Mouse (Mus musculus): Measurements from ENCODE around the gene Mdga1. TPM values are rescaled to one million over a fixed set of nuclear protein-coding genes. Genes with fewer than 3 reads are reported as not detected.

Mdga1 gene
- polyA plus RNA-seq, 1 experiment, result 8.0 TPM

- 90% methylated on average over 7 of the region's 7 CpGs for WGBS
- no peak for TF ChIP-seq POLR2A (IDR thresholded peaks at IDR 0.05; ENCODE audit: borderline replicate concordance, insufficient read depth, low read length)
- H3K27me3 ChIP-seq (ENCODE audit: control insufficient read depth, insufficient read depth, low read length), result no peaks in the 10 kb centered on the region
- H3K4me1 ChIP-seq (ENCODE audit: control insufficient read depth, insufficient read depth, low read length), result peaks cover 14% of the 10 kb centered on the region; the same call in 1 of the 2 replicates
- no peak for DNase-seq
- H3K4me3 ChIP-seq (replicated peaks; ENCODE audit: insufficient read depth, low read depth, low read length), result no peak overlapping the region
- H3K27ac ChIP-seq (ENCODE audit: insufficient read depth, low read length), result no peak overlapping the region
Observed at GRCm38 (mm10) chr17:29979841-29980240, 10.0 kb upstream of the Mdga1 start.

GRCm38 (mm10) chr17:29979020-29979419, 9.1 kb upstream of the Mdga1 start:
- 70% methylated on average over 4 of the region's 4 CpGs for WGBS
- Histone ChIP-seq H3K4me1 (ENCODE audit: control insufficient read depth, insufficient read depth, low read length) (peaks cover 20% of the 10 kb centered on the region), H3K4me3 (replicated peaks; ENCODE audit: insufficient read depth, low read depth, low read length) (no peak overlapping the region), H3K27ac (ENCODE audit: insufficient read depth, low read length) (no peak overlapping the region), H3K27me3 (ENCODE audit: control insufficient read depth, insufficient read depth, low read length) (no peaks in the 10 kb centered on the region)
- no peak for DNase-seq
- TF ChIP-seq POLR2A (IDR thresholded peaks at IDR 0.05; ENCODE audit: borderline replicate concordance, insufficient read depth, low read length) (no peak), CTCF (IDR thresholded peaks at IDR 0.05; ENCODE audit: borderline replicate concordance, insufficient read depth, low read depth, low read length) (no peak)

- WGBS, result 1% methylated on average over 8 of the region's 8 CpGs
- H3K4me3 ChIP-seq (replicated peaks; ENCODE audit: insufficient read depth, low read depth, low read length), result no peak overlapping the region
- peak; percentile 97 to 98 for DNase-seq
- 0 out of 2 replicates have a peak overlapping the region, but pooled peaks have one; percentile 31 for H3K27ac ChIP-seq (ENCODE audit: insufficient read depth, low read length)
- peaks cover 15% of the 10 kb centered on the region for H3K4me1 ChIP-seq (ENCODE audit: control insufficient read depth, insufficient read depth, low read length)
- TF ChIP-seq CTCF (IDR thresholded peaks at IDR 0.05; ENCODE audit: borderline replicate concordance, insufficient read depth, low read depth, low read length) (peak; percentile 78), POLR2A (IDR thresholded peaks at IDR 0.05; ENCODE audit: borderline replicate concordance, insufficient read depth, low read length) (no peak)
- H3K27me3 ChIP-seq (ENCODE audit: control insufficient read depth, insufficient read depth, low read length), result no peaks in the 10 kb centered on the region
Observed at GRCm38 (mm10) chr17:29975731-29976130, 5.8 kb upstream of the Mdga1 start.

- no peak overlapping the region for H3K27ac ChIP-seq (ENCODE audit: insufficient read depth, low read length)
- H3K4me1 ChIP-seq (ENCODE audit: control insufficient read depth, insufficient read depth, low read length), result peaks cover 15% of the 10 kb centered on the region
- no peaks in the 10 kb centered on the region; the same call in 1 of the 2 replicates for H3K27me3 ChIP-seq (ENCODE audit: control insufficient read depth, insufficient read depth, low read length)
- no peak for TF ChIP-seq POLR2A (IDR thresholded peaks at IDR 0.05; ENCODE audit: borderline replicate concordance, insufficient read depth, low read length)
- no peak for TF ChIP-seq CTCF (IDR thresholded peaks at IDR 0.05; ENCODE audit: borderline replicate concordance, insufficient read depth, low read depth, low read length)
- 97% methylated on average over 7 of the region's 7 CpGs for WGBS
- no peak overlapping the region for H3K4me3 ChIP-seq (replicated peaks; ENCODE audit: insufficient read depth, low read depth, low read length)
- no peak for DNase-seq
Observed at GRCm38 (mm10) chr17:29973226-29973625, 3.3 kb upstream of the Mdga1 start.

- TF ChIP-seq POLR2A (IDR thresholded peaks at IDR 0.05; ENCODE audit: borderline replicate concordance, insufficient read depth, low read length), result no peak
- TF ChIP-seq CTCF (IDR thresholded peaks at IDR 0.05; ENCODE audit: borderline replicate concordance, insufficient read depth, low read depth, low read length), result no peak
- H3K4me1 ChIP-seq (ENCODE audit: control insufficient read depth, insufficient read depth, low read length), result peaks cover 15% of the 10 kb centered on the region
- no peak for DNase-seq
- 55% methylated on average over 15 of the region's 15 CpGs for WGBS
- no peaks in the 10 kb centered on the region; the same call in 1 of the 2 replicates for H3K27me3 ChIP-seq (ENCODE audit: control insufficient read depth, insufficient read depth, low read length)
- no peak overlapping the region for H3K27ac ChIP-seq (ENCODE audit: insufficient read depth, low read length)
- no peak overlapping the region for H3K4me3 ChIP-seq (replicated peaks; ENCODE audit: insufficient read depth, low read depth, low read length)
Observed at GRCm38 (mm10) chr17:29971761-29972432, 2.0 kb upstream of the Mdga1 start.

GRCm38 (mm10) chr17:29965506-29965905, 4.4 kb downstream of the Mdga1 start:
- Histone ChIP-seq H3K27ac (ENCODE audit: insufficient read depth, low read length) (no peak overlapping the region), H3K4me1 (ENCODE audit: control insufficient read depth, insufficient read depth, low read length) (peaks cover 5% of the 10 kb centered on the region; the same call in 1 of the 2 replicates), H3K4me3 (replicated peaks; ENCODE audit: insufficient read depth, low read depth, low read length) (no peak overlapping the region), H3K27me3 (ENCODE audit: control insufficient read depth, insufficient read depth, low read length) (no peaks in the 10 kb centered on the region; the same call in 1 of the 2 replicates)
- 63% methylated on average over 5 of the region's 5 CpGs for WGBS
- TF ChIP-seq CTCF (IDR thresholded peaks at IDR 0.05; ENCODE audit: borderline replicate concordance, insufficient read depth, low read depth, low read length) (no peak), POLR2A (IDR thresholded peaks at IDR 0.05; ENCODE audit: borderline replicate concordance, insufficient read depth, low read length) (no peak)
- no peak for DNase-seq

- DNase-seq, result no peak
- no peak for TF ChIP-seq CTCF (IDR thresholded peaks at IDR 0.05; ENCODE audit: borderline replicate concordance, insufficient read depth, low read depth, low read length)
- no peak for TF ChIP-seq POLR2A (IDR thresholded peaks at IDR 0.05; ENCODE audit: borderline replicate concordance, insufficient read depth, low read length)
- WGBS, result 16% methylated on average over 11 of the region's 11 CpGs
- Histone ChIP-seq H3K4me1 (ENCODE audit: control insufficient read depth, insufficient read depth, low read length) (peaks cover 5% of the 10 kb centered on the region; the same call in 1 of the 2 replicates), H3K4me3 (replicated peaks; ENCODE audit: insufficient read depth, low read depth, low read length) (no peak overlapping the region), H3K27ac (ENCODE audit: insufficient read depth, low read length) (no peak overlapping the region), H3K27me3 (ENCODE audit: control insufficient read depth, insufficient read depth, low read length) (no peaks in the 10 kb centered on the region; the same call in 1 of the 2 replicates)
Observed at GRCm38 (mm10) chr17:29963730-29964259, 6.1 kb downstream of the Mdga1 start.

GRCm38 (mm10) chr17:29955880-29956279, 14.0 kb downstream of the Mdga1 start:
- H3K27ac ChIP-seq (ENCODE audit: insufficient read depth, low read length), result no peak overlapping the region
- H3K4me3 ChIP-seq (replicated peaks; ENCODE audit: insufficient read depth, low read depth, low read length), result no peak overlapping the region
- H3K4me1 ChIP-seq (ENCODE audit: control insufficient read depth, insufficient read depth, low read length), result no peaks in the 10 kb centered on the region
- TF ChIP-seq CTCF (IDR thresholded peaks at IDR 0.05; ENCODE audit: borderline replicate concordance, insufficient read depth, low read depth, low read length) (no peak), POLR2A (IDR thresholded peaks at IDR 0.05; ENCODE audit: borderline replicate concordance, insufficient read depth, low read length) (no peak)
- WGBS, result 43% methylated on average over 8 of the region's 8 CpGs
- DNase-seq, result no peak
- H3K27me3 ChIP-seq (ENCODE audit: control insufficient read depth, insufficient read depth, low read length), result no peaks in the 10 kb centered on the region; the same call in 1 of the 2 replicates
